Mouse (Mus musculus) bone marrow, adult 2 months (tissue): ENCODE results near the gene Adamts20.

Source experiments
- CTCF ChIP-seq: fragments of 200-500 bp; IDR thresholded peaks from 2 replicates; pipeline ENCODE4 v1.5.1; 2011; ENCODE audit warnings: low read length, control low read depth; ENCODE audit not compliant: control insufficient read depth, insufficient read depth
- POLR2A ChIP-seq: fragments of 200-500 bp; IDR thresholded peaks from 2 replicates; pipeline ENCODE4 v1.6.1; 2011; ENCODE audit warnings: low read depth, mild to moderate bottlenecking, control low read depth, low read length, borderline replicate concordance; ENCODE audit not compliant: control insufficient read depth

- TF ChIP-seq CTCF (no peak), POLR2A (no peak)
Observed at GRCm38 (mm10) chr15:94444043-94444436, 21.2 kb downstream of the Adamts20 start.
